Mouse (Mus musculus): ENCODE data around the gene Ski. TPM values are rescaled to one million over a fixed set of nuclear protein-coding genes. Genes with fewer than 3 reads are reported as not detected.

Ski gene
- total and polyA plus RNA-seq, 2 experiments from 2014 or later: 8.4 to 63.1 TPM

DNA sequence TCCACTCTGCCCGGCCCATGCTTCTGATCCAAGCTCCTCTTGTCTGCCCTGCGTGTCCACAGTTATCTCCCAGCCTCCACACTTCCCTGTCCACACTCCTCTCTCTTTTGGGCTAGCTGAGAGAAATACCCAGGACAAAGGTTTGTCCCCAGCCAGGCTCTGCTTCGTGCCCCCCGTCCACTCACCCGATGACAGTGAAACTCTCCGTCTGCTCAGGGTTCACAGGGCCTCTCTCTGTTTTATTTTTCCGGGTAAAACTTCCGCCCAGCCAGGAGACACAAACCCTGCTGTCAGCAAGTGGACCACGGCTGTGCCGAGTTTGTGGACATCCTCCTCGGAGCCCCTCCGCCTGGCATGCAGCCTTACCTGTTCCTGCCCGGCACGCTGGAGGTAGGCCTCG, 94.0 kb downstream of the Ski start:
- H3K27me3 ChIP-seq (ENCODE audit: insufficient read depth, low read length): no peaks in the 10 kb centered on the region
- H3K4me1 ChIP-seq (ENCODE audit: insufficient read depth, low read length): peaks cover 2% of the 10 kb centered on the region; the same call in 1 of the 2 replicates
- H3K4me3 ChIP-seq (ENCODE audit: low read depth, low read length): no peak overlapping the region
- no peaks in the 10 kb centered on the region for H3K36me3 ChIP-seq (ENCODE audit: insufficient read depth, low read length)
- no peaks in the 10 kb centered on the region for H3K9me3 ChIP-seq (ENCODE audit: low read length)
- H3K27ac ChIP-seq (ENCODE audit: low read depth, low read length): no peak overlapping the region
- no peak for DNase-seq (ENCODE audit: low spot score)
- no peak overlapping the region for H3K9ac ChIP-seq (replicated peaks; ENCODE audit: low read length, poor library complexity, severe bottlenecking)
- no peak for ATAC-seq (ENCODE audit: low FRiP score)
- H3K4me2 ChIP-seq (ENCODE audit: low read depth, low read length, poor library complexity, severe bottlenecking): no peak overlapping the region
- 92% methylated on average over 15 of the region's 15 CpGs for WGBS
- TF ChIP-seq CTCF (IDR thresholded peaks at IDR 0.05): no peak

GRCm38 (mm10) chr4:155126602-155127372, 95.6 kb downstream of the Ski start:
- H3K4me3 ChIP-seq (ENCODE audit: low read depth, low read length): no peak overlapping the region
- no peaks in the 10 kb centered on the region for H3K27me3 ChIP-seq (ENCODE audit: insufficient read depth, low read length)
- DNase-seq (ENCODE audit: low spot score) (peak; percentile 58), ATAC-seq (ENCODE audit: low FRiP score) (0 out of 2 replicates have a peak, but pooled peaks have one; percentile 18)
- no peaks in the 10 kb centered on the region for H3K36me3 ChIP-seq (ENCODE audit: insufficient read depth, low read length)
- no peak overlapping the region for H3K4me2 ChIP-seq (ENCODE audit: low read depth, low read length, poor library complexity, severe bottlenecking)
- H3K9me3 ChIP-seq (ENCODE audit: low read length): no peaks in the 10 kb centered on the region
- no peak overlapping the region for H3K27ac ChIP-seq (ENCODE audit: low read depth, low read length)
- TF ChIP-seq CTCF (IDR thresholded peaks at IDR 0.05): no peak
- WGBS: 53% methylated on average over 7 of the region's 7 CpGs
- no peak overlapping the region for H3K9ac ChIP-seq (replicated peaks; ENCODE audit: low read length, poor library complexity, severe bottlenecking)
- H3K4me1 ChIP-seq (ENCODE audit: insufficient read depth, low read length): peaks cover 2% of the 10 kb centered on the region; the same call in 1 of the 2 replicates

DNA sequence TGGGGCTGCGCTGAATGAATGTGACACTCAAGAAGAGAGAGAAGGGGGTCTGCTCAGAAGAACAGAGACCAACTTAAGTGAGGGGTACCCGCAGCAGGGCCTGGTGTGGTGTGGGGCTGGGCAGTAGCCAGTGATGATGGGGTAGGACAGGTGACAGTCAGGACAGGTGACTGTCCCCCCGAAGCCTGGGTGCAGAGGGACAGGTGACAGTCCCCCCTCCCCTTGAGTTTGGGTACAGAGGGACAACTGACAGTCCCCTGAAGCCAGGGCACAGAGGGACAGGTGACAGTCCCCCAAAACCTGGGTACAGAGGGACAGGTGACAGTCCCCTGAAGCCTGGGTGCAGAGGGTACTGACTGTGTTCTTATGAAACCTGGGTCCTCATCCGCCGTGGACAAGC, 96.2 kb downstream of the Ski start:
- Histone ChIP-seq H3K36me3 (ENCODE audit: insufficient read depth, low read length) (no peaks in the 10 kb centered on the region), H3K4me2 (ENCODE audit: low read depth, low read length, poor library complexity, severe bottlenecking) (no peak overlapping the region), H3K9me3 (ENCODE audit: low read length) (no peaks in the 10 kb centered on the region), H3K4me3 (ENCODE audit: low read depth, low read length) (no peak overlapping the region), H3K4me1 (ENCODE audit: insufficient read depth, low read length) (peaks cover 2% of the 10 kb centered on the region; the same call in 1 of the 2 replicates), H3K27me3 (ENCODE audit: insufficient read depth, low read length) (no peaks in the 10 kb centered on the region), H3K27ac (ENCODE audit: low read depth, low read length) (no peak overlapping the region), H3K9ac (replicated peaks; ENCODE audit: low read length, poor library complexity, severe bottlenecking) (no peak overlapping the region)
- TF ChIP-seq CTCF (IDR thresholded peaks at IDR 0.05): no peak
- ATAC-seq (ENCODE audit: low FRiP score): no peak
- WGBS: 92% methylated on average over 5 of the region's 5 CpGs
- no peak for DNase-seq (ENCODE audit: low spot score)

DNA sequence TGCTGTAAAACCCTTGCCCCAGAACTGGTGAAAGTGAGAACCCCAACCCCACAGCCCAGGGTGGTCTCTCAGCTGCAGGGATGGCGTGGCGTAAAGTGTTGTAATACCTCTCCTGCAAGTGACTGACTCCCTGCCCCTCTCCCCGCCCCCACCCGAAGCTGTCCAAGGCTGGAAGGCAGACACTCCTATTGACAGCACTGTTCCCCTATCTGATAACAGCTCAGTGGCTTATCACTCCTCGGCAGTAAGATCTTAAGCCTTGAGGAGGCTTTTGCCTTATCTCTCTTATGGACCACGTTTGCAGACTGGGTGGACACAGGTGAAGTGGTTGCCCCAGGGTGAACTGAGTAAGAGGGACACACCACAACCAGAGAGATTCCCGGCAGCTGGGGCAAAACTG, 97.1 kb downstream of the Ski start:
- WGBS: 57% methylated on average over 7 of the region's 7 CpGs
- no peak for TF ChIP-seq CTCF (IDR thresholded peaks at IDR 0.05)
- Histone ChIP-seq H3K4me2 (ENCODE audit: low read depth, low read length, poor library complexity, severe bottlenecking) (no peak overlapping the region), H3K9ac (replicated peaks; ENCODE audit: low read length, poor library complexity, severe bottlenecking) (no peak overlapping the region), H3K27ac (ENCODE audit: low read depth, low read length) (no peak overlapping the region), H3K4me1 (ENCODE audit: insufficient read depth, low read length) (peaks cover under 1% of the 10 kb centered on the region; the same call in 1 of the 2 replicates), H3K36me3 (ENCODE audit: insufficient read depth, low read length) (no peaks in the 10 kb centered on the region), H3K27me3 (ENCODE audit: insufficient read depth, low read length) (no peaks in the 10 kb centered on the region), H3K9me3 (ENCODE audit: low read length) (no peaks in the 10 kb centered on the region), H3K4me3 (ENCODE audit: low read depth, low read length) (no peak overlapping the region)
- ATAC-seq (ENCODE audit: low FRiP score): no peak
- no peak for DNase-seq (ENCODE audit: low spot score)

DNA sequence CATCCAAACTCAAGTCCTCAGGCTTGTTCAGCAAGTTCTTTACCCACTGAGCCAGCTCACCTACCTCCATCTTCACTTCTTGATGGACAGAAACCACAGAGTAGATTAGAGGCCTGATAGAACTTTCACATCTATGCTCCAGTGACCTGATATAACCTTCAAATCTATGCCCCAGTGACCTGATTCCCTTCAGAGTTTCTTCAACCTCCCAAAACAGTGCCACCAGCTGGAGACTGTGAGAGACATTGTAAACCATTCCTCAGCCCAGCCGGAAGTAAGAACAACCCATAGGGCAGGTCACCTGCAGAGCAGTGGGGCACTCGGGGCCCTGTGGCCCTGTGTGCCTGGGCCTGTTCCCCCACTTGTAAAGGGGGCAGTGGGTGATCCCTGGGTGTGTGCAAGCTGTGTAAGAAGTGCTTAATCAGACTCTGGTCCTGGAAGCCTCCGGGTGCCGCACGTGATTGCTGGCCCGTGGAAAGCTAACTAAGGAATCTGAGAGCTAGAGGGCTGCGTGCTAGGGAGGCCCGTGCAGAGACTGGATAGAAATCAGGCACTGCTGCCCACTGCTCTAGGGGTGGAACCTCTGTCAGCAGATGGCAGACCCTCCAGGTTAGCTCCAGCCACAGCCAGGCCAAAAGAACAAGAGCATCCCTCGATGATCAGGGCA, 98.4 kb downstream of the Ski start:
- no peak for DNase-seq (ENCODE audit: low spot score)
- Histone ChIP-seq H3K27ac (ENCODE audit: low read depth, low read length) (no peak overlapping the region), H3K9me3 (ENCODE audit: low read length) (no peaks in the 10 kb centered on the region), H3K4me2 (ENCODE audit: low read depth, low read length, poor library complexity, severe bottlenecking) (no peak overlapping the region), H3K4me1 (ENCODE audit: insufficient read depth, low read length) (no peaks in the 10 kb centered on the region), H3K9ac (replicated peaks; ENCODE audit: low read length, poor library complexity, severe bottlenecking) (no peak overlapping the region), H3K36me3 (ENCODE audit: insufficient read depth, low read length) (no peaks in the 10 kb centered on the region), H3K4me3 (ENCODE audit: low read depth, low read length) (no peak overlapping the region), H3K27me3 (ENCODE audit: insufficient read depth, low read length) (no peaks in the 10 kb centered on the region)
- ATAC-seq (ENCODE audit: low FRiP score): no peak
- no peak for TF ChIP-seq CTCF (IDR thresholded peaks at IDR 0.05)
- 79% methylated on average over 9 of the region's 9 CpGs for whole genome bisulfite sequencing

All from midbrain, postnatal 0 days (tissue).